Mouse (Mus musculus) testis, adult 2 months (tissue): ENCODE data around the gene Lrp5. TPM values are rescaled to one million over a fixed set of nuclear protein-coding genes. Genes with fewer than 3 reads are reported as not detected.

Source experiments
- H3K27ac ChIP-seq: fragments of 200-500 bp; 2 replicates; pipeline ENCODE4 v1.5.1; 2012; ENCODE audit warnings: low read depth, low read length; ENCODE audit not compliant: control insufficient read depth, insufficient read depth
- H3K27me3 ChIP-seq: fragments of 200-500 bp; 2 replicates; pipeline ENCODE4 v1.6.1; 2012; ENCODE audit warnings: mild to moderate bottlenecking, low read length, moderate library complexity; ENCODE audit not compliant: control insufficient read depth, insufficient read depth
- H3K36me3 ChIP-seq: fragments of 200-500 bp; 2 replicates; pipeline ENCODE4 v1.6.1; 2012; ENCODE audit warnings: mild to moderate bottlenecking, low read length; ENCODE audit not compliant: control insufficient read depth, insufficient read depth
- H3K4me1 ChIP-seq: fragments of 200-500 bp; 2 replicates; pipeline ENCODE4 v1.6.1; 2012; ENCODE audit warnings: low read length; ENCODE audit not compliant: control insufficient read depth, insufficient read depth
- H3K4me3 ChIP-seq: fragments of 200-500 bp; 2 replicates; pipeline ENCODE4 v1.5.1; 2012; ENCODE audit warnings: low read depth, mild to moderate bottlenecking, low read length, moderate library complexity, mixed read lengths; ENCODE audit not compliant: control insufficient read depth
- CTCF ChIP-seq: fragments of 200-500 bp; IDR thresholded peaks from 2 replicates; pipeline ENCODE4 v1.5.1; 2012; ENCODE audit warnings: low read depth, mild to moderate bottlenecking, inconsistent platforms, low read length, moderate library complexity; ENCODE audit not compliant: control insufficient read depth, insufficient read depth, insufficient replicate concordance
- POLR2A ChIP-seq: fragments of 200-500 bp; IDR thresholded peaks from 2 replicates; pipeline ENCODE4 v1.6.1; 2012; ENCODE audit warnings: low read depth, mild to moderate bottlenecking, inconsistent platforms, low read length, moderate library complexity; ENCODE audit not compliant: control insufficient read depth
- polyA plus RNA-seq: library from polyadenylated mRNA; depleted of rRNA; stranded (reverse); fragments of >200 nt; gene quantifications from 2 replicates; pipeline ENCODE4 v1.2.3, GENCODE M21; 2012

The Lrp5 gene
- polyA plus RNA-seq, 1 experiment = 24.9 TPM

DNA sequence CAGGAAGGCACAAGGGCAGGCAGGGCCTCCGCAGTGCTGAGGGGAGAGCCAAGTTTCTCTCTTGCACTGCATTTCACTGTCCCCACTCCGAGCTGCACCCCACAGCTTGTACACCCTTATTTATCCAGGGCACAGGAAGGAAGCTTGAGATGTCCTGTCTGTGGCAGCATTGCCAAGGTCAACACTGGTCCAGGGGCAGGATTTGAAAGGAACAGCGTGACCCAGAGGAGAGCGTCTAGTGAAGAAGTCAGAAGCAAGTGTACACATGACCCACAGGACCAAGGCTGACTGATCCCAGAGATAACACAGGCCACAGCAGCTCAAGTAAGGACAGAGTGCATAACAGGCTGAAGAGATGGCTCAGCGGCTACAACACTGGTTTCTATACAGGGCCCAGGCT is 32.3 kb downstream of the Lrp5 start:
- TF ChIP-seq POLR2A (no peak), CTCF (no peak)
- peaks cover 6% of the 10 kb centered on the region for H3K4me1 ChIP-seq
- H3K27ac ChIP-seq = no peak overlapping the region
- H3K4me3 ChIP-seq = peak overlapping the region; percentile 25
- H3K27me3 ChIP-seq = no peaks in the 10 kb centered on the region
- no peaks in the 10 kb centered on the region for H3K36me3 ChIP-seq

GRCm38 (mm10) chr19:3653508-3653907 is 32.9 kb downstream of the Lrp5 start:
- Histone ChIP-seq H3K36me3 (no peaks in the 10 kb centered on the region), H3K4me3 (peak overlapping the region; percentile 79), H3K4me1 (peaks cover 6% of the 10 kb centered on the region), H3K27ac (no peak overlapping the region), H3K27me3 (no peaks in the 10 kb centered on the region)
- TF ChIP-seq CTCF (no peak), POLR2A (no peak)

DNA sequence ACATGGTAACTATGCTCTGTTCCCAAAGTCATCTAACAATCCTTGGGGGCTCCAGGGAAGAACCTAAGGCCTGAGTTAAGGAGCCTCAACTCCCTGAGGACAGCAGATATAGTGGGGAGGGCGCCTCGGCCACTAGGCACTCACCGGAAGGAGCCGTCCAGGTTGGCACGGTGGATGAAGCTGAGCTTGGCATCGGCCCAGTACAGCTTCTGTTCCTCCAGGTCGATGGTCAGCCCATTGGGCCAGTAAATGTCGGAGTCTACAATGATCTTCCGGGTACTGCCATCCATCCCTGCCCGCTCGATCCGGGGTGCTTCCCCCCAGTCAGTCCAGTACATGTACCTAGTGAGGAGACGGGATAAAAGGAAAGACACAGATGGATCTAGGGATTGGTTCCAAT is 34.4 kb downstream of the Lrp5 start:
- peak overlapping the region; percentile 79 for H3K4me3 ChIP-seq
- TF ChIP-seq CTCF (no peak), POLR2A (no peak)
- peak overlapping the region; percentile 9; the same call in 1 of the 2 replicates for H3K27ac ChIP-seq
- peaks cover 13% of the 10 kb centered on the region for H3K4me1 ChIP-seq
- H3K27me3 ChIP-seq = no peaks in the 10 kb centered on the region
- no peaks in the 10 kb centered on the region for H3K36me3 ChIP-seq

DNA sequence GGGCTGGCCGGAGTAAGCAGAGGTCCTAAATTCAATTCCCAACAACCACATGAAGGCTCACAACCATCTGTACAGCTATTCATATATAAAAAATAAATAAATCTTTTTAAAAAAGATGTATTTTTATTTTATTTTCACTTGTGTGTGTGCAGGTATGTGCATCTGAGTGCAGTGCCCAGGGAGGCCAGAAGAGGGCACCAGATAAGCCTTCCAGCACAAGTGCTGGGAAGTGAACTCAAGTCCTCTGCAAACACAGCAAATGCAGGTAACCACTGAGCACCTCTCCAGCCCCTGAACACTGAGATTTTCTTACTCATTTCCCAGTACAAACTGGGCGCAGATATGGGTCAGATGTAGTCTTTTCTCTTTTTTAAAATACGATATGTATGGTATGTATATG is 35.1 kb downstream of the Lrp5 start:
- Histone ChIP-seq H3K4me3 (peak overlapping the region; percentile 79), H3K36me3 (no peaks in the 10 kb centered on the region), H3K27ac (no peak overlapping the region; the same call in 1 of the 2 replicates), H3K4me1 (peaks cover 14% of the 10 kb centered on the region), H3K27me3 (no peaks in the 10 kb centered on the region)
- TF ChIP-seq CTCF (peak; percentile 63; the same call in 1 of the 2 replicates), POLR2A (no peak)

GRCm38 (mm10) chr19:3650448-3650847 is 35.9 kb downstream of the Lrp5 start:
- TF ChIP-seq CTCF (no peak), POLR2A (no peak)
- peaks cover 14% of the 10 kb centered on the region for H3K4me1 ChIP-seq
- H3K36me3 ChIP-seq = no peaks in the 10 kb centered on the region
- H3K4me3 ChIP-seq = peak overlapping the region; percentile 75
- no peaks in the 10 kb centered on the region for H3K27me3 ChIP-seq
- no peak overlapping the region for H3K27ac ChIP-seq

- Histone ChIP-seq H3K27me3 (no peaks in the 10 kb centered on the region), H3K4me1 (peaks cover 11% of the 10 kb centered on the region), H3K4me3 (peak overlapping the region; percentile 75), H3K27ac (no peak overlapping the region), H3K36me3 (no peaks in the 10 kb centered on the region)
- TF ChIP-seq CTCF (no peak), POLR2A (no peak)
Observed at GRCm38 (mm10) chr19:3648830-3649450, 37.4 kb downstream of the Lrp5 start.

DNA sequence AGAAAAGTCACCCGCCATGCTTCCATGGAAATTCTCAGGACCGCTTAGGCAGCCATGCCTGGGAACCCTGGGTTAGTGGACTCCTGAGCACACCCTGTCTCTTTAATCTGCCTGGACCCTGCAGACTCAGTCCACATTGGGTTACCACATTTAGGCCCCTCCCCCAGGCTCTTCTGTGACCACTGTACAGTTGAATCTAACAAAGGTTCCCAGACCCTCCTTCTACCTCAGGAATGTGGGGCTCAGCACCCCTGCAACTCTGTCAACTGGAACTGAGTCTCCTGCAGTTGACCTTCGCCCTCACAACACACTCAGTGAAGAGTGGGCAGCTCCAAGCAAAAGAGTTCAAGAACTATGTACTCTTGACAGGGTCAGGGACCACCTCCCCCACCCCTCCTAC is 38.4 kb downstream of the Lrp5 start:
- Histone ChIP-seq H3K27ac (no peak overlapping the region), H3K4me3 (peak overlapping the region; percentile 63), H3K36me3 (no peaks in the 10 kb centered on the region), H3K4me1 (peaks cover 11% of the 10 kb centered on the region), H3K27me3 (no peaks in the 10 kb centered on the region)
- TF ChIP-seq POLR2A (no peak), CTCF (no peak)
